ENCODE assay signal across 13 mouse cellular contexts in genomic region chr8:26939028-26939427, GRCm38 (mm10). TPM values are rescaled to one million over a fixed set of nuclear protein-coding genes. Genes with fewer than 3 reads are reported as not detected.
DNase-seq lines count a peak whose midpoint lies in the region; ATAC-seq and TF ChIP-seq lines count a peak whose summit lies in the region.
"Had no signal": no experiment of that assay in that cellular context is flagged by ENCODE, and none has a peak within 500 bp of the region (broad histone marks: within the 10 kb centered on the region; RNA-seq: fewer than 3 reads in every experiment).

No protein-coding gene starts in this region.

- H3K4me2 ChIP-seq in kidney, embryonic 15.5 days = no peak overlapping the region
- H3K4me2 ChIP-seq in CH12.LX (ENCODE audit: insufficient read depth, low read depth, poor library complexity, severe bottlenecking) = no peak overlapping the region
- H3K4me2 ChIP-seq: midbrain, embryonic 12.5 days had no signal

- ATAC-seq in cerebellum, adult (ENCODE audit: insufficient number of reproducible peaks, low FRiP score, low TSS enrichment) = no peak
- ATAC-seq in kidney, embryonic 15.5 days (replicated peaks; ENCODE audit: low FRiP score) = no peak

- in situ Hi-C loops in CH12.LX (cut with MboI; ENCODE audit: low pct_ligation_motif_present, low pct_unique_long_range_greater_than_20kb, low sequenced_read_pairs) = no loop called here

- no peaks in the 10 kb centered on the region for H3K9me3 ChIP-seq in kidney, embryonic 15.5 days (replicated peaks)
- peaks cover 7% of the 10 kb centered on the region for H3K9me3 ChIP-seq in CH12.LX (replicated peaks; ENCODE audit: low read length)
- H3K9me3 ChIP-seq: midbrain, embryonic 12.5 days had no signal

- no peak for TF ChIP-seq EP300 in CH12.LX (IDR thresholded peaks at IDR 0.05; ENCODE audit: low read length)

- no peaks in the 10 kb centered on the region for H3K36me3 ChIP-seq in kidney, embryonic 15.5 days
- peaks cover 0 to 29% of the 10 kb centered on the region in 2 experiments for H3K36me3 ChIP-seq in CH12.LX (replicated peaks in 1 of 2; ENCODE audit: control insufficient read depth in 1 of 2, insufficient read depth in 1 of 2, low read length in 1 of 2)
- H3K36me3 ChIP-seq: midbrain, embryonic 12.5 days had no signal

- WGBS in kidney, embryonic 15.5 days = 88% methylated on average over 7 of the region's 7 CpGs

- no peak overlapping the region for H3K4me3 ChIP-seq in kidney, embryonic 15.5 days (replicated peaks)
- H3K4me3 ChIP-seq in CH12.LX (replicated peaks in 1 of 3; ENCODE audit: low read depth in 2 of 3, low read length in 2 of 3, poor library complexity in 1 of 3) = no peak overlapping the region
- H3K4me3 ChIP-seq: midbrain, embryonic 12.5 days had no signal

- no peaks in the 10 kb centered on the region for H3K27me3 ChIP-seq in kidney, embryonic 15.5 days
- no peaks in the 10 kb centered on the region for H3K27me3 ChIP-seq in CH12.LX (replicated peaks)
- H3K27me3 ChIP-seq: midbrain, embryonic 12.5 days had no signal

- TF ChIP-seq RAD21 in CH12.LX (IDR thresholded peaks at IDR 0.05; ENCODE audit: low read depth, low read length) = peak; percentile 9

- H3K79me2 ChIP-seq in CH12.LX (replicated peaks; ENCODE audit: control insufficient read depth, extremely low read depth, insufficient read depth, poor library complexity, severe bottlenecking) = no peaks in the 10 kb centered on the region

- no peak overlapping the region for H3K9ac ChIP-seq in kidney, embryonic 15.5 days
- H3K9ac ChIP-seq in CH12.LX (ENCODE audit: insufficient read depth, low read depth) = no peak overlapping the region
- H3K9ac ChIP-seq: midbrain, embryonic 12.5 days had no signal

- DNase-seq in cerebellum, postnatal 10 days = peak; percentile 27 to 37
- peak; percentile 24 for DNase-seq in kidney, postnatal 10 days
- DNase-seq in CH12.LX (ENCODE audit: extremely low read depth) = peak; percentile 16
- DNase-seq in brain, embryonic 14.5 days (ENCODE audit: low read depth) = no peak
- no peak for DNase-seq in layer of hippocampus, postnatal 10 days (ENCODE audit: low spot score in 2 of 2)
- no peak for DNase-seq in left cerebral cortex, postnatal 36 days (ENCODE audit: low spot score in 2 of 2)
- DNase-seq: B cell, adult 2 months; heart, postnatal 14 days; kidney, adult 11 months; layer of hippocampus, postnatal 36 days had no signal

- dilution Hi-C loops in CH12.LX (cut with MboI; ENCODE audit: extremely low pct_ligation_motif_present, extremely low pct_unique_long_range_greater_than_20kb, low sequenced_read_pairs) = no loop called here

- TF ChIP-seq POLR2A in CH12.LX (IDR thresholded peaks at IDR 0.05; ENCODE audit: low read depth, low read length) = no peak
- no peak for TF ChIP-seq POLR2A in brain, embryonic 14.5 days (IDR thresholded peaks at IDR 0.05; ENCODE audit: borderline replicate concordance, extremely low read depth, insufficient read depth, insufficient read length, poor library complexity, severe bottlenecking)

- peak in 1 of 2 experiments; percentile 27; a peak in 1 of 4 replicates for TF ChIP-seq CTCF in CH12.LX (conservative IDR thresholded peaks at IDR 0.05 in 1 of 2, IDR thresholded peaks at IDR 0.05 in 1 of 2; ENCODE audit: low read depth in 2 of 2, low read length in 2 of 2)
- peak; percentile 11; the same call in 1 of the 2 replicates for TF ChIP-seq CTCF in brain, embryonic 14.5 days (IDR thresholded peaks at IDR 0.05; ENCODE audit: borderline replicate concordance, extremely low read depth, insufficient read depth, insufficient read length)

- no peak overlapping the region for H3K27ac ChIP-seq in kidney, embryonic 15.5 days
- no peak overlapping the region for H3K27ac ChIP-seq in CH12.LX (ENCODE audit: insufficient read depth, low read depth)
- H3K27ac ChIP-seq: midbrain, embryonic 12.5 days had no signal

- intact Hi-C loops in left cerebral cortex, postnatal 36 days (cut with DNase I) = no loop called here

- H3K4me1 ChIP-seq in kidney, embryonic 15.5 days = no peaks in the 10 kb centered on the region
- peaks cover 0 to 12% of the 10 kb centered on the region in 2 experiments; a peak in 2 of 4 replicates for H3K4me1 ChIP-seq in CH12.LX (ENCODE audit: control insufficient read depth in 1 of 2, insufficient read depth in 2 of 2)
- H3K4me1 ChIP-seq: midbrain, embryonic 12.5 days had no signal

TF ChIP-seq in CH12.LX, 34 proteins besides CTCF, POLR2A, EP300 and RAD21:
- no peak for TF ChIP-seq KAT2A (IDR thresholded peaks at IDR 0.05; ENCODE audit: insufficient replicate concordance, low read length)
- no peak for TF ChIP-seq BHLHE40 (IDR thresholded peaks at IDR 0.05; ENCODE audit: low read depth, low read length)
- TF ChIP-seq USF2 (conservative IDR thresholded peaks at IDR 0.05; ENCODE audit: low read depth, low read length) = no peak
- TF ChIP-seq SMC3 (IDR thresholded peaks at IDR 0.05; ENCODE audit: low read depth, low read length) = peak; percentile 29; the same call in 1 of the 2 replicates
- no peak for TF ChIP-seq MYC (IDR thresholded peaks at IDR 0.05; ENCODE audit: low read depth, low read length)

RNA-seq across cellular contexts. Expression of gene Zfp703, which starts 38.1 kb away (rescaled TPM):
- 10.1 and 11.4 TPM in 2 replicates for polyA plus RNA-seq in kidney, embryonic 15.5 days (2015; fragmentation: Nextera tagmentation; extraction: Ambion mirVana)
- total RNA-seq in CH12.LX (2012; rRNA removed) (3.0 and 3.3 TPM in 2 replicates), CH12.LX (2014; rRNA removed) (0.51 and 1.6 TPM in 2 replicates)
- polyA plus RNA-seq in CH12.LX (2012; ENCODE audit: insufficient read length, low read depth) = 11.8 and 15.5 TPM in 2 replicates
- 26.0 and 36.7 TPM in 2 replicates for polyA plus RNA-seq in brain, embryonic 14.5 days (2012; rRNA removed)
- 10 to 100 TPM; 20.5 to 21.7 TPM for total RNA-seq in layer of hippocampus, postnatal 10 days (2021)
- 10 to 100 TPM; 44.8 to 44.9 TPM for total RNA-seq in left cerebral cortex, postnatal 36 days (2021)

Comparison
In these comparisons a context has a peak if more than half of its experiments do, and no peak if none do; other contexts are left out.
1. DNase-seq: peak in cerebellum, postnatal 10 days (2 of 2), kidney, postnatal 10 days (single experiment) and CH12.LX (single experiment); none in brain, embryonic 14.5 days (single experiment), layer of hippocampus, postnatal 10 days (0 of 2) and left cerebral cortex, postnatal 36 days (0 of 2).
2. RNA of gene Zfp703, which starts 38.1 kb away (total RNA-seq): 44.8 to 44.9 TPM in left cerebral cortex, postnatal 36 days and 20.5 to 21.7 TPM in layer of hippocampus, postnatal 10 days; 0.51 to 3.3 TPM in CH12.LX; every median in the first group is over 4 times any median in the second.